18 mouse cellular contexts compared by ENCODE assay signal in the genomic region with DNA sequence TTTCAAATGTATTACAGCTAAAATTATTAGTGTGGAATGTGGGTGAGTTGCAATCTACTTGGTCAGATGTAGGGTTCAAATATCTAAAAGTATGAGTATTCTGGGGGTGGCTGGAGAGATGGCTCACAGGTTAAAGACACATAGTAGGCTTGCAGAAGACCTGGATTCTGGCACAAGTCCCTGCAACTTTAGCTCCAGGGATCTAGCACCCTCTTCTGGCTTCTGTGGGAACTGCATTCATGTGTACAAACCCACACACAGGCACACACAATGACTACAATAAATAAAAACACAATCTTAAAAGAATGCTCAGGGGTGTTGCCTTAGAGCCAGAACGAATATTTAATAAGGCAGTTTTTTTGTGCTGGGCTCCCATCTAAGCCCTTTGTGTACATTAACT. TPM values are rescaled to one million over a fixed set of nuclear protein-coding genes. Genes with fewer than 3 reads are reported as not detected.
A peak's percentile ranks its signal among the peaks of the same experiment; 100 is the strongest.
DNase-seq lines count a peak whose midpoint lies in the region; ATAC-seq and TF ChIP-seq lines count a peak whose summit lies in the region.
"Had no signal": no experiment of that assay in that cellular context is flagged by ENCODE, and none has a peak within 500 bp of the region (broad histone marks: within the 10 kb centered on the region; RNA-seq: fewer than 3 reads in every experiment).

No protein-coding gene starts in this region.

- H3K9me3 ChIP-seq in kidney, postnatal 0 days (replicated peaks; ENCODE audit: low read length) = no peaks in the 10 kb centered on the region
- H3K9me3 ChIP-seq: embryonic facial prominence, embryonic 13.5 days; liver, embryonic 15.5 days; midbrain, embryonic 13.5 days had no signal

- H3K4me2 ChIP-seq in kidney, postnatal 0 days (ENCODE audit: low read length) = no peak overlapping the region
- H3K4me2 ChIP-seq: embryonic facial prominence, embryonic 13.5 days; liver, embryonic 15.5 days; midbrain, embryonic 13.5 days had no signal

- intact Hi-C loops in heart, postnatal 14 days (cut with DNase I) = no loop called here

- no peak for DNase-seq in kidney, postnatal 0 days (ENCODE audit: low spot score)
- DNase-seq in kidney, postnatal 25 days = no peak
- DNase-seq in thymus, postnatal 4 days = peak; percentile 15
- DNase-seq in thymus, postnatal 0 days (ENCODE audit: low spot score) = no peak
- peak; percentile 69 for DNase-seq in ZHBTc4 (ENCODE audit: low read depth, low spot score)
- no peak for DNase-seq in cerebellum, postnatal 36 days
- no peak for DNase-seq in heart, postnatal 14 days
- no peak for DNase-seq in spleen, postnatal 10 days (ENCODE audit: low spot score in 2 of 2)
- DNase-seq: adrenal gland, postnatal 36 days; kidney, adult 11 months; kidney, postnatal 14 days; right cerebral cortex, postnatal 14 days; thymus, adult 2 months had no signal

- H3K9ac ChIP-seq in kidney, postnatal 0 days (ENCODE audit: low read depth, low read length) = no peak overlapping the region
- H3K9ac ChIP-seq: embryonic facial prominence, embryonic 13.5 days; liver, embryonic 15.5 days; midbrain, embryonic 13.5 days had no signal

- H3K27ac ChIP-seq in kidney, postnatal 0 days = no peak overlapping the region
- H3K27ac ChIP-seq: embryonic facial prominence, embryonic 13.5 days; liver, embryonic 15.5 days; macrophage; midbrain, embryonic 13.5 days had no signal

- no peaks in the 10 kb centered on the region for H3K27me3 ChIP-seq in kidney, postnatal 0 days (ENCODE audit: insufficient read depth, low read length)
- H3K27me3 ChIP-seq: embryonic facial prominence, embryonic 13.5 days; liver, embryonic 15.5 days; midbrain, embryonic 13.5 days had no signal

- H3K36me3 ChIP-seq in kidney, postnatal 0 days (ENCODE audit: insufficient read depth, low read length) = no peaks in the 10 kb centered on the region
- H3K36me3 ChIP-seq: embryonic facial prominence, embryonic 13.5 days; G1E; liver, embryonic 15.5 days; midbrain, embryonic 13.5 days had no signal

- TF ChIP-seq CTCF in kidney, postnatal 0 days (IDR thresholded peaks at IDR 0.05; ENCODE audit: low read depth) = peak; percentile 36

- H3K4me3 ChIP-seq in kidney, postnatal 0 days (replicated peaks; ENCODE audit: low read depth, low read length) = no peak overlapping the region
- H3K4me3 ChIP-seq: embryonic facial prominence, embryonic 13.5 days; liver, embryonic 15.5 days; midbrain, embryonic 13.5 days had no signal

- WGBS in kidney, postnatal 0 days = 76% methylated on average over 1 of the region's 1 CpGs

- no peak for ATAC-seq in kidney, postnatal 0 days (replicated peaks; ENCODE audit: low FRiP score, low read depth)
- ATAC-seq: midbrain, embryonic 13.5 days had no signal

- H3K4me1 ChIP-seq in kidney, postnatal 0 days (replicated peaks; ENCODE audit: insufficient read depth, low read length) = no peaks in the 10 kb centered on the region

RNA-seq across cellular contexts. Expression of a gene that starts 23.3 kb away (rescaled TPM):
- 0.21 and 0.37 TPM in 2 replicates for polyA plus RNA-seq in kidney, postnatal 0 days (2015; fragmentation: Nextera tagmentation; extraction: Ambion mirVana)
- polyA plus RNA-seq in thymus, postnatal 0 days (2015; fragmentation: Nextera tagmentation; extraction: Ambion mirVana) = 0.84 and 1.9 TPM in 2 replicates
- total RNA-seq in heart, postnatal 14 days (2021) = not detected
- polyA plus RNA-seq: G1E, macrophage had no signal

Comparison
In these comparisons a context has a peak if more than half of its experiments do, and no peak if none do; other contexts are left out.
1. DNase-seq: peak in thymus, postnatal 4 days (single experiment) and ZHBTc4 (single experiment); none in kidney, postnatal 0 days (single experiment), kidney, postnatal 25 days (0 of 2), thymus, postnatal 0 days (single experiment), cerebellum, postnatal 36 days (0 of 2), heart, postnatal 14 days (0 of 2) and spleen, postnatal 10 days (0 of 2).